Mouse (Mus musculus) lung, embryonic 15.5 days (tissue): ENCODE results near the gene Ern1. TPM values are rescaled to one million over a fixed set of nuclear protein-coding genes. Genes with fewer than 3 reads are reported as not detected.

ENCODE experiments used
- ATAC-seq: fragments of 200-750 bp; cut with Nextera tagmentation; 2 replicates; pipeline ENCODE4 v1.8.0; 2017; ENCODE audit warnings: moderate number of reproducible peaks, borderline replicate concordance; ENCODE audit not compliant: low FRiP score, low TSS enrichment; ENCODE audit errors: extremely low read depth
- H3K27ac ChIP-seq: fragments of 300-500 bp; sonication (generic); 2 replicates; pipeline ENCODE4 v1.5.1; 2015; ENCODE audit warnings: moderate library complexity, mild to moderate bottlenecking, inconsistent platforms
- H3K27me3 ChIP-seq: fragments of 300-500 bp; sonication (generic); 2 replicates; pipeline ENCODE4 v1.6.1; 2015; ENCODE audit warnings: inconsistent platforms
- H3K36me3 ChIP-seq: fragments of 300-500 bp; sonication (generic); 2 replicates; pipeline ENCODE4 v1.6.1; 2015; ENCODE audit warnings: inconsistent platforms
- H3K4me1 ChIP-seq: fragments of 300-500 bp; sonication (generic); 2 replicates; pipeline ENCODE4 v1.6.1; 2015; ENCODE audit warnings: inconsistent platforms
- H3K4me2 ChIP-seq: fragments of 300-500 bp; sonication (generic); 2 replicates; pipeline ENCODE4 v1.6.1; 2015; ENCODE audit warnings: inconsistent platforms, mild to moderate bottlenecking, moderate library complexity
- H3K4me3 ChIP-seq: fragments of 300-500 bp; sonication (generic); 2 replicates; pipeline ENCODE4 v1.5.1; 2015; ENCODE audit warnings: mild to moderate bottlenecking, inconsistent platforms
- H3K9ac ChIP-seq: fragments of 300-500 bp; sonication (generic); 2 replicates; pipeline ENCODE4 v1.6.1; 2015; ENCODE audit warnings: inconsistent platforms
- H3K9me3 ChIP-seq: fragments of 300-500 bp; sonication (generic); 2 replicates; pipeline ENCODE4 v1.6.1; 2016; ENCODE audit warnings: inconsistent platforms
- WGBS: fragments of 180-500 bp; shearing (Covaris S2); methylation state at CpG from one replicate; pipeline ENCODE4 v1.1.7; 2015; 5-methylcytosine and 5-hydroxymethylcytosine counted together
- polyA plus RNA-seq: library from polyadenylated mRNA; unstranded; fragments of >200 nt; fragmentation: Nextera tagmentation; extraction: Ambion mirVana; gene quantifications from 2 replicates; pipeline ENCODE4 v1.2.1, GENCODE M21; 2015

Ern1 gene
- polyA plus RNA-seq, 1 experiment from 2014 or later: 6.5 TPM

GRCm38 (mm10) chr11:106373998-106374397, 113.7 kb downstream of the Ern1 start:
- Histone ChIP-seq H3K9ac (no peak overlapping the region), H3K27ac (peak overlapping the region; percentile 77), H3K4me1 (peaks cover 17% of the 10 kb centered on the region), H3K36me3 (no peaks in the 10 kb centered on the region), H3K27me3 (no peaks in the 10 kb centered on the region), H3K9me3 (no peaks in the 10 kb centered on the region), H3K4me3 (no peak overlapping the region), H3K4me2 (no peak overlapping the region)
- 17% methylated on average over 11 of the region's 11 CpGs for WGBS
- ATAC-seq: 0 out of 2 replicates have a peak, but pooled peaks have one; percentile 32

- Histone ChIP-seq H3K4me1 (peaks cover 24% of the 10 kb centered on the region), H3K4me3 (no peak overlapping the region), H3K9ac (no peak overlapping the region), H3K27ac (no peak overlapping the region), H3K36me3 (no peaks in the 10 kb centered on the region), H3K9me3 (no peaks in the 10 kb centered on the region), H3K27me3 (no peaks in the 10 kb centered on the region), H3K4me2 (no peak overlapping the region)
- 0 out of 2 replicates have a peak, but pooled peaks have one; percentile 36 for ATAC-seq
- 8% methylated on average over 3 of the region's 3 CpGs for WGBS
Observed at GRCm38 (mm10) chr11:106366316-106366715, 121.3 kb downstream of the Ern1 start.

DNA sequence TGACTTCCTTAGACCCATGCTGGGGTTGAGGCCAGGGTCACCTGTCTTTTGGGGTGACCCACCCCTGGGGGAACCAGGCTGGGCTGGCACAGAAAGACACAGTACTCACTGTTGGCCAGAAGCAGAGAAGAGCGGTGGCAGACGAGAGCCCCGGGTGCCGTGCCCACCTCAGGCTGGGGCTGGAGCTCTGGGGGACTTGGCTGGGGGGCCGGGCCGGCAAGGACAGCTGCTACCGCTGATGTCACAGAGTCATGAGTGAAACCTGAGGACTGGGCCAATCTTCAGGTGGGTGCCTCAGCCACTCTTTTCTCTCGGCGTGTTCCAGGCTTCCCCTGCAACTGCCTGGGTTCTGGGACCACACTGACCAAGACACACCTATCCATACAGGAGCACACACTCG, 122.3 kb downstream of the Ern1 start, which contains the start of gene Prr29:
TSS of gene Prr29 (plus strand) at position 107 of the 400 bp plus-strand sequence.
- H3K27me3 ChIP-seq: no peaks in the 10 kb centered on the region
- peaks cover 24% of the 10 kb centered on the region for H3K4me1 ChIP-seq
- 0 out of 2 replicates have a peak, but pooled peaks have one; percentile 29 for ATAC-seq
- no peaks in the 10 kb centered on the region for H3K9me3 ChIP-seq
- no peak within 1 kb of the TSS for H3K9ac ChIP-seq
- H3K4me2 ChIP-seq: peak within 1 kb of the TSS; percentile 21
- H3K27ac ChIP-seq: no peak within 1 kb of the TSS
- WGBS: 30% methylated on average over 10 of the region's 10 CpGs
- no peak within 1 kb of the TSS for H3K4me3 ChIP-seq
- no peaks in the 10 kb centered on the region for H3K36me3 ChIP-seq

DNA sequence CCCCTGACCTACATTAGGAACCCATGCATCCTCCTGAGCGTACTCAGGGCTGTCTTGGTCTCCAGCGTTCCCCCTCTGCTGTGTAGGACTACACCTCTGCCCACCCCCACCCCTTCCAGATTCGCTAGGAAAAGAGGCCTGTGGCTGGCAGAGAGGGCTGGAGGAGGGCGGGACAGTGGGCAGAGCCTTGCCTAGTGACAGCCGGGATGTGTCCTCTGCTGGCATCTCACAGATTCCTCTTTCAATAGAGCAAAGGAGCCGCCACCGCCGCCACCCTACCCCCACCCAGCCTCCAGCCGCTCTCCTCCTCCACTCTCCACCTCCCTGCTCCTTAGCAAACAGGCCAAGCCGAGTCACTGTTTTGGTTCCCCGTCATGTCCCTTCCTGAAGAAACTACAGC, 122.9 kb downstream of the Ern1 start:
- no peaks in the 10 kb centered on the region for H3K36me3 ChIP-seq
- ATAC-seq: peak; percentile 42; the same call in 1 of the 2 replicates
- no peak overlapping the region for H3K4me3 ChIP-seq
- peaks cover 24% of the 10 kb centered on the region for H3K4me1 ChIP-seq
- H3K9ac ChIP-seq: no peak overlapping the region
- no peaks in the 10 kb centered on the region for H3K27me3 ChIP-seq
- no peak overlapping the region for H3K27ac ChIP-seq
- H3K9me3 ChIP-seq: no peaks in the 10 kb centered on the region
- 3% methylated on average over 11 of the region's 11 CpGs for WGBS
- H3K4me2 ChIP-seq: peak overlapping the region; percentile 21

DNA sequence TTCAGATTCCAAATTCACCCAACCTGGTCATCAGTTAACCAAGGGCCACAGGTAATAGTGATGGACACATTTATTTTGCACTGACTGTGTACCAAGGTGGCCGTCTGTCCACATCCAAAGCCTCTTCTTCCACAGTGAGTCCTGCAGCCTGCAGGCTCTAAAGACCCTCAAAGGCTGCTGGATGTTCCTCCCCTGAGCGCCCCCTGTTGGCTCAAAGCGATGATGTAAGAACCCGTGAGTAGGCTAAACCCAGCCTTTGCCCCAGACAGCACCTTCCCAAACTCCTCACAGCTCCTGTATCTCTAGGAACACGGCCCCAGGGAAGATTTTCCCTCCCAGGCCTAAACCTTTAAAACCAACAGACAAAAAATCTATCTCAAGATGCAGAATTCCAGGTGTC, 128.3 kb downstream of the Ern1 start:
- ATAC-seq: no peak
- H3K27me3 ChIP-seq: no peaks in the 10 kb centered on the region
- H3K27ac ChIP-seq: no peak overlapping the region
- 0 out of 2 replicates have a peak, but pooled peaks cover 6% of the 10 kb centered on the region for H3K4me1 ChIP-seq
- H3K9me3 ChIP-seq: no peaks in the 10 kb centered on the region
- H3K4me2 ChIP-seq: no peak overlapping the region
- no peak overlapping the region for H3K4me3 ChIP-seq
- H3K36me3 ChIP-seq: no peaks in the 10 kb centered on the region
- no peak overlapping the region for H3K9ac ChIP-seq
- WGBS: 25% methylated on average over 5 of the region's 5 CpGs

GRCm38 (mm10) chr11:106355382-106356128, 132.1 kb downstream of the Ern1 start:
- 48% methylated on average over 19 of the region's 19 CpGs for WGBS
- Histone ChIP-seq H3K27ac (no peak overlapping the region), H3K9ac (no peak overlapping the region), H3K27me3 (no peaks in the 10 kb centered on the region), H3K36me3 (no peaks in the 10 kb centered on the region), H3K4me1 (0 out of 2 replicates have a peak, but pooled peaks cover 6% of the 10 kb centered on the region), H3K9me3 (no peaks in the 10 kb centered on the region), H3K4me3 (no peak overlapping the region), H3K4me2 (no peak overlapping the region)
- no peak for ATAC-seq

DNA sequence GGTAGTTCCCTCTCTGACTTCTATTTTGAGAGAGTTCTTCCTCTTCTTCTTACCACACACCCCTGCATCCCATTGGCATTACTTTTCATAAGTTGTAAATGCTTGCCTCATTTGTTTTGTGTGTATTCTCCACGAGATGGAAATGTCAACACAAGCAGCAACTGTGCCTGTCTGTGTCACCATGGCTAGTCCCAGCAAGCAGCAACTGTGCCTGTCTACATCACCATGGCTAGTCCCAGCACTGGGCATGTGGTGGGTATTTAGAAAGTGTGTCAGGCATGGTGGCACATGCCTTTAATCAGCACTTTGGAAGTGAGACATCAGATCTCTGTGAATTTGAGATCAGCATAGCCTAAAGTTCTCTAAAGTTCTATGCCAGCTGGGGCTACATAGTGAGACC, 133.5 kb downstream of the Ern1 start:
- ATAC-seq: no peak
- H3K36me3 ChIP-seq: no peaks in the 10 kb centered on the region
- no peak overlapping the region for H3K4me3 ChIP-seq
- no peak overlapping the region for H3K4me2 ChIP-seq
- H3K27me3 ChIP-seq: no peaks in the 10 kb centered on the region
- H3K27ac ChIP-seq: no peak overlapping the region
- 0 out of 2 replicates have a peak, but pooled peaks cover 6% of the 10 kb centered on the region for H3K4me1 ChIP-seq
- H3K9ac ChIP-seq: no peak overlapping the region
- no peaks in the 10 kb centered on the region for H3K9me3 ChIP-seq
- WGBS: 37% methylated on average over 1 of the region's 1 CpGs

- no peak for ATAC-seq
- H3K9me3 ChIP-seq: no peaks in the 10 kb centered on the region
- 75% methylated on average over 12 of the region's 12 CpGs for WGBS
Observed at GRCm38 (mm10) chr11:106353188-106353587, 134.5 kb downstream of the Ern1 start, which contains the start of gene Scn4a. Scn4a (minus strand) TSS chr11:106353288.

DNA sequence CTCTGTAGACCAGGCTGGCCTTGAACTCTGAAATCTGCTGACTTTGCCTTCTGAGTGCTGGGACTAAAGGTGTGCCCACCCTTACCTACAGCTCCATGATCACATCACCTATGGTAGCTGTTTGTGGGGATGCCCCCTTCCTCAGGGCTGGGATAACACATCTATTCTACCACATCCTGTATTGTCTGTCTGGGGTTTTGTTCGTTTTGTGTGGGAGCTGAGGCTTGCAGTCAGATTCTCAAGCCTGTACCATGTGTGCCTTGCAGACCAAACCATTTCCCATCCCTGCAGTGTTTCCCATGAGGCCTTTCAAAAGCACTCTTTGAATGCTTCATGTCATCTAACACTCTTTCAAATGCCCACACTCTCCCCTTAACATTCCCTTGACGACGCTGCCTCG, 135.7 kb downstream of the Ern1 start:
- H3K4me3 ChIP-seq: no peak overlapping the region
- 0 out of 2 replicates have a peak, but pooled peaks cover 6% of the 10 kb centered on the region for H3K4me1 ChIP-seq
- WGBS: 44% methylated on average over 4 of the region's 4 CpGs
- no peak overlapping the region for H3K4me2 ChIP-seq
- H3K27ac ChIP-seq: no peak overlapping the region
- no peaks in the 10 kb centered on the region for H3K36me3 ChIP-seq
- no peaks in the 10 kb centered on the region for H3K27me3 ChIP-seq
- H3K9ac ChIP-seq: no peak overlapping the region
- H3K9me3 ChIP-seq: no peaks in the 10 kb centered on the region
- ATAC-seq: no peak

More at GRCm38 (mm10) chr11:106353188-106353587, 134.5 kb downstream of the Ern1 start, which contains the start of gene Scn4a:
- Histone ChIP-seq H3K9ac (no peak within 1 kb of the TSS), H3K36me3 (no peaks in the 10 kb centered on the region), H3K27ac (no peak within 1 kb of the TSS), H3K4me1 (0 out of 2 replicates have a peak, but pooled peaks cover 6% of the 10 kb centered on the region), H3K27me3 (no peaks in the 10 kb centered on the region), H3K4me2 (no peak within 1 kb of the TSS), H3K4me3 (no peak within 1 kb of the TSS)

DNA sequence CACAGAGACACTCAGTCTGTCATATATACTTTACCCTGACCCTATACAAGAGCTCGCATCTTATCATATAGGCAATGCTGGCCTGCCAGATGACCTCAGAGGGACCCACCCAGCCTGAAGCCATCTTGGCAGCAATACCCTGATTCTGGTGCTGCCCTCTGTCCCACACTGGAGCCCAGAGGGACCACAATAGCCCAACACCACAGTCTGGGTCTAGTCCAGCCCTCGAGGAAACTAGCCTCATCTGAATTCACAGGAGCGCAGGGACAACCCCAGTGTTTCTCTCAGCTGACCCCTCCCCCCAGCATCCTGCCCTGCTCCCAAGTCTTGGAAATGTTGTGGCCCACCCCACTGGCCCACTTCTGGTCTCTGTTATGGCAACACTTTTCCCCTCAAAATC, 136.4 kb downstream of the Ern1 start:
- ATAC-seq: no peak
- WGBS: 51% methylated on average over 3 of the region's 3 CpGs

GRCm38 (mm10) chr11:106350853-106351252, 136.8 kb downstream of the Ern1 start:
- 33% methylated on average over 3 of the region's 5 CpGs for WGBS
- H3K4me2 ChIP-seq: no peak overlapping the region
- H3K9me3 ChIP-seq: no peaks in the 10 kb centered on the region
- no peaks in the 10 kb centered on the region for H3K27me3 ChIP-seq
- ATAC-seq: no peak
- no peak overlapping the region for H3K4me3 ChIP-seq
- no peak overlapping the region for H3K9ac ChIP-seq
- H3K4me1 ChIP-seq: 0 out of 2 replicates have a peak, but pooled peaks cover 6% of the 10 kb centered on the region
- H3K36me3 ChIP-seq: no peaks in the 10 kb centered on the region
- H3K27ac ChIP-seq: no peak overlapping the region

More for the DNA sequence above, 136.4 kb downstream of the Ern1 start:
- Histone ChIP-seq H3K9me3 (no peaks in the 10 kb centered on the region), H3K27ac (no peak overlapping the region), H3K4me3 (no peak overlapping the region), H3K4me1 (0 out of 2 replicates have a peak, but pooled peaks cover 6% of the 10 kb centered on the region), H3K36me3 (no peaks in the 10 kb centered on the region), H3K4me2 (no peak overlapping the region), H3K27me3 (no peaks in the 10 kb centered on the region), H3K9ac (no peak overlapping the region)

- H3K4me1 ChIP-seq: no peaks in the 10 kb centered on the region
- no peaks in the 10 kb centered on the region for H3K9me3 ChIP-seq
- H3K4me2 ChIP-seq: no peak overlapping the region
- no peaks in the 10 kb centered on the region for H3K36me3 ChIP-seq
- no peak overlapping the region for H3K27ac ChIP-seq
- WGBS: 67% methylated on average over 6 of the region's 6 CpGs
- no peak overlapping the region for H3K4me3 ChIP-seq
- H3K9ac ChIP-seq: no peak overlapping the region
- ATAC-seq: no peak
- no peaks in the 10 kb centered on the region for H3K27me3 ChIP-seq
Observed at GRCm38 (mm10) chr11:106349772-106350171, 137.9 kb downstream of the Ern1 start.
